Mouse (Mus musculus): ENCODE results near the gene Rlim. TPM values are rescaled to one million over a fixed set of nuclear protein-coding genes. Genes with fewer than 3 reads are reported as not detected.

The Rlim gene
- polyA plus RNA-seq, 1 experiment, result 18.5 TPM

Other genes with a start within 250 kb of the Rlim start
- 27.3 and 29.7 TPM in 2 replicates for gene Slc16a2, start 159.3 kb downstream of the Rlim start, polyA plus RNA-seq (2012; rRNA removed)
- gene Nexmif, start 219.9 kb upstream of the Rlim start, polyA plus RNA-seq (2012; rRNA removed), result 5.5 and 6.3 TPM in 2 replicates

Measured in frontal cortex, adult 2 months (tissue).